Mouse (Mus musculus) lung, postnatal 25 days (tissue): ENCODE results near the gene Rgs10.
"Not testable (repeated sequence)": the region's sequence is repeated elsewhere in the genome, so short reads cannot be mapped to it uniquely, and the experiment has no call there.

Source experiments
- DNase-seq: peaks from one replicate; pipeline ENCODE4 v3.0.0; 2022; ENCODE audit warnings: low spot score

The Rgs10 gene

DNA sequence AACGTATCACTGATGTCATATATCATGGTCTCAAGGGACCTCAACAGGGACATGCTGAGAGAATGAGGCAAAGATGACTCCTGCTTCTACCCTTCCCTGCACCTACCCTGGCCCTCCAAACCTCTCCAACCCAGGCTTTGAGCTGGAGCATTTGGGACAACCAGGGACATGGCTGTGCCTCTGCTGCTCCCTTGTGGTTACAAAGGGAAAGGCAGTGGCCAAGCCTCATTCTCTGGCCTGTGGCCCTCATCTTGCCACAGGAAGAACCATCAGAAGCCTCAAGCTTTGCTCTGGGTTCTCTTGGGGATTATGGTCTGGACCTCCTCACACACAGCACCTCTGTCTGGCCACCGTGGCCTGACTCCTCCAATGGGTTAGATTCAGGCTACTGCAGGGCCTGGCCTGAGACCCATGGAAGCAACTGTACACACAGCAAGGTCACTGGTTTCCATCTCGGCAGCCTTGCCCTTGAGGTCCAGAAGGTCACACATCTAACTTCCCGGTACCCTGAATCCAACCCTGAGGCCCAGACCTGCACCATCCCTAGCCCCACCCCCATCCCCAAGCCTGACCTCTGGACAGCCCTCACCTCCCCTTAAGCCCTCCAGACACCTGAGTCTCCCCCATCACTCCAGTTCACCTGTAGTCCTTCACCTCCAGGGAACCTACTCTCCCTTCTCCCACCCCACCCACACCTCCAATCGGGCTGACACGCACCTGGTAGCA lies 73.5 kb downstream of the Rgs10 start:
- peak; percentile 83 for DNase-seq

DNA sequence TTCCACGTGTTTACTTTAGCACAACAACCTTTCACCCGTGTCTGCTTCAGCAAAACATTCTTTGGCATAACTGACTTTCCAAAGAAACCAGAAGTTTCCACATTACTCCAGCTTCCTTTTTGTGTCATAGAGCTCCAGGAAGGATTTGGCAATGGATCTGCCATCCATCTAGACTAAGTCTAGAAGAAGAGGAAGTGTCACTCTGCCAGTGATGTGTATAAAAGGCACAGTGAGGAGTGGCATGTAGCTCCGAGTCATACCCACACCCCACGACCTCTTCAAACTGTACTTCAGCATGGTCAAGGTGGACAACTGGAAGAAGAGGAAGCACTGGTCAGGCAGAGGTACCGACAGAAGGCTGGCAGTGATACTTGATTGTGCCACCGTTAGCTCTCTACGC lies 74.1 kb downstream of the Rgs10 start:
- no peak for DNase-seq

DNA sequence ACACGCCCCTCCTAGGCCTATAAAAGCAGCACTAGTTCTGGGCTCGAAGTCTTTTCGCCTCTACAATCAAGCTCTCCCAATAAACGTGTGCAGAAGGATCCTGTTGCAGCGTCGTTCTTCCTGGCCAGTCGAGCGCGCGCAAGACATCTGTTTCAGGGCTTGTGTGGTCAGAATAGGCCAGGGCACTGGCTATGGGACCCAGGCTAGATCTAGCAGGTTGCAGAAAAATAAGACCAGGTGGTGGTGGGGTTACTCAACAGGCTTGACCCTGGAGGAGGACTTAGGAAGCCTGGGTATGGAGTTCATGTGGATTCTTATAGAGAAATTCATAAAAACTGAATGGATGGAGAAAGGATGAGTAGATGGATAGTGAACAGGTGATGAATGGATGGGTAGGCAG lies 75.9 kb downstream of the Rgs10 start:
- not testable (repeated sequence) for DNase-seq

DNA sequence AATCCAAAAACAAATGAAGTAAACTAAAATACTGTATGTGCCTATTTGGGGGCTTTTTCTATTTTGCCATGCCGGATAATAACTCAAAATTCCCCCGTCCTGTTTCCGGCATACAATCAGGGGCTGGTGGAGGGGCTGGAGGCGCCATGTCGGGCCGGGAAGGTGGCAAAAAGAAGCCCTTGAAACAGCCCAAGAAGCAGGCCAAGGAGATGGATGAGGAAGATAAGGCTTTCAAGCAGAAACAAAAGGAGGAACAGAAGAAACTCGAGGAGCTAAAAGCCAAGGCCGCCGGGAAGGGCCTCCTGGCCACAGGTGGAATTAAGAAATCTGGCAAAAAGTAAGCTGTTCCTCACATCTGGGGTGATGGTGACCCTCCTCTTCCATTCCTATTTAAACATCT lies 78.2 kb downstream of the Rgs10 start:
- not testable (repeated sequence) for DNase-seq

DNA sequence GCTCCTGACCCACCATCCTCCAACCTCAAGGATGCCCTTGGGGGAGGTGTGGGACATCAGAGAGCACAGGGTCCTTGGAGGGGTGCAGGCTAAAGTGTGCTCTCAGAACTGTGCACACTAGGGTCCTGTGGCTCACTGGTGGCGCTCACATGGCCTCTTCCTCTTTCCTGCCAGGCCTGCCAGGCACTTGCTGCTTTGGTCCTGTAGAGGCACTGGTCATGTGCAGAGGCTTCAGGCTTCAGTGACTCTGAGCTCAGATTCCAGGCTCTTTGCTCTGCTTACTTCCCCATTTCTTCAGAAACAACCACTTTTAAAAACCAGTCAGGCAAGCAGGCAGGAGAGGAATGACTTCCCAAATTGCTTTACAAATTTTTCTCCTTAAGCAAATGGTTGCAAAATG lies 85.7 kb downstream of the Rgs10 start:
- peak; percentile 55 for DNase-seq

DNA sequence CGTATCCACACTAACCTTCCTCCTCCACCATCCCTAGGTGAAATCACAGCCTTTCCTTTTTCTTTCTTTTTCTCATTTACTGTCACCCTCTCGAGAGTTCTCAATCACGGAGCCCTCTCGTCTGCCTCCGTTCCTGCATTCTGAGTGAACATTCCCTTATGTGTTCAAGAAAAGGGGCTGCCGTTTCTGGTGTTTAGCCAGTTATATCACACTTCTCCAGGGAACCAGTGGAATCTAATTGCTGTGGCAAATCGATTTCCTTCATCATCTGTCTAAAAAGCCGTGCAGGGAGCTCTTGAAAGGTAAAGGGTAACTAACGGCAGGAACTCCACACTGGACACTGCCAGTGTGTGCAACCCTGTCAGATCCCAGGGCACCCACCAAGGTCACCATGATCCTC lies 87.6 kb downstream of the Rgs10 start:
- DNase-seq, result no peak

DNA sequence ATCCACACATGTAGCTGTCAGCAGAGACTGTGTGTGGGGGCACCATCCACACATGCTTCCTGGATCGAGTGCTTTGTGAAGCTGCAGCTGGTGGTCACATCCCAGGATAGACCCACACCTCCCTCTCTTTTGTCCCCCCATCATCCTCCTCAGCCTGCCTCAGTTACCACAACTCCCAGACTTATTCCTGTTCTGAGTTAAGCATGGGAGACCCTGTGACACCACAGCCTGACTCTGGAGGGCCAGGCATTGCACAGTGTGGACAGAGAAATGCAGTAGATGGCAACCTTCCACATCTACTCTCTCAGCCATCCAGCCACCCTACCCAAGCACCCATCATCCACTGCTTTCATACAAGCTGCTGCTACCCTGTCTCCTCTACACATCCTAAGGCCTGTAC lies 93.6 kb downstream of the Rgs10 start:
- DNase-seq, result no peak
